Mouse (Mus musculus): ENCODE measurements around the gene Ctbs. TPM values are rescaled to one million over a fixed set of nuclear protein-coding genes. Genes with fewer than 3 reads are reported as not detected.

The Ctbs gene
- polyA plus RNA-seq, 1 experiment from 2014 or later = 11.8 TPM

GRCm38 (mm10) chr3:146433681-146434350 is 15.8 kb upstream of the Ctbs start:
- WGBS = 84% methylated on average over 14 of the region's 14 CpGs
- H3K4me1 ChIP-seq (replicated peaks) = no peaks in the 10 kb centered on the region
- H3K4me2 ChIP-seq = no peak overlapping the region
- H3K9me3 ChIP-seq (replicated peaks) = no peaks in the 10 kb centered on the region
- H3K4me3 ChIP-seq = no peak overlapping the region
- no peak overlapping the region for H3K27ac ChIP-seq (ENCODE audit: poor library complexity, severe bottlenecking)
- no peaks in the 10 kb centered on the region for H3K27me3 ChIP-seq (replicated peaks)
- peaks cover 69% of the 10 kb centered on the region for H3K36me3 ChIP-seq
- no peak overlapping the region for H3K9ac ChIP-seq
- ATAC-seq (ENCODE audit: insufficient number of reproducible peaks, low FRiP score) = no peak

GRCm38 (mm10) chr3:146434686-146435085 is 14.9 kb upstream of the Ctbs start:
- no peak overlapping the region for H3K4me2 ChIP-seq
- H3K27ac ChIP-seq (ENCODE audit: poor library complexity, severe bottlenecking) = no peak overlapping the region
- H3K9ac ChIP-seq = no peak overlapping the region
- H3K27me3 ChIP-seq (replicated peaks) = no peaks in the 10 kb centered on the region
- H3K9me3 ChIP-seq (replicated peaks) = no peaks in the 10 kb centered on the region
- H3K4me3 ChIP-seq = no peak overlapping the region
- ATAC-seq (ENCODE audit: insufficient number of reproducible peaks, low FRiP score) = no peak
- peaks cover 66% of the 10 kb centered on the region for H3K36me3 ChIP-seq
- H3K4me1 ChIP-seq (replicated peaks) = no peaks in the 10 kb centered on the region
- 89% methylated on average over 8 of the region's 8 CpGs for WGBS

- Histone ChIP-seq H3K27me3 (replicated peaks) (no peaks in the 10 kb centered on the region), H3K27ac (ENCODE audit: poor library complexity, severe bottlenecking) (no peak overlapping the region), H3K9ac (no peak overlapping the region), H3K4me1 (replicated peaks) (no peaks in the 10 kb centered on the region), H3K4me3 (no peak overlapping the region), H3K36me3 (peaks cover 67% of the 10 kb centered on the region), H3K9me3 (replicated peaks) (no peaks in the 10 kb centered on the region), H3K4me2 (no peak overlapping the region)
- 93% methylated on average over 11 of the region's 11 CpGs for WGBS
- ATAC-seq (ENCODE audit: insufficient number of reproducible peaks, low FRiP score) = no peak
Observed at GRCm38 (mm10) chr3:146435533-146435932, 14.1 kb upstream of the Ctbs start.

- Histone ChIP-seq H3K4me3 (no peak overlapping the region), H3K9me3 (replicated peaks) (no peaks in the 10 kb centered on the region), H3K4me2 (no peak overlapping the region), H3K27ac (ENCODE audit: poor library complexity, severe bottlenecking) (no peak overlapping the region), H3K4me1 (replicated peaks) (no peaks in the 10 kb centered on the region), H3K27me3 (replicated peaks) (no peaks in the 10 kb centered on the region), H3K9ac (no peak overlapping the region), H3K36me3 (peaks cover 62% of the 10 kb centered on the region)
- 90% methylated on average over 8 of the region's 8 CpGs for WGBS
- ATAC-seq (ENCODE audit: insufficient number of reproducible peaks, low FRiP score) = no peak
Observed at GRCm38 (mm10) chr3:146436114-146436513, 13.5 kb upstream of the Ctbs start.

GRCm38 (mm10) chr3:146440011-146440410 is 9.6 kb upstream of the Ctbs start:
- no peaks in the 10 kb centered on the region for H3K4me1 ChIP-seq (replicated peaks)
- H3K4me2 ChIP-seq = no peak overlapping the region
- WGBS = 95% methylated on average over 12 of the region's 12 CpGs
- no peak overlapping the region for H3K9ac ChIP-seq
- no peak overlapping the region for H3K27ac ChIP-seq (ENCODE audit: poor library complexity, severe bottlenecking)
- H3K4me3 ChIP-seq = no peak overlapping the region
- no peaks in the 10 kb centered on the region for H3K27me3 ChIP-seq (replicated peaks)
- ATAC-seq (ENCODE audit: insufficient number of reproducible peaks, low FRiP score) = no peak
- no peaks in the 10 kb centered on the region for H3K9me3 ChIP-seq (replicated peaks)
- peaks cover 37% of the 10 kb centered on the region for H3K36me3 ChIP-seq

- Histone ChIP-seq H3K27me3 (replicated peaks) (no peaks in the 10 kb centered on the region), H3K9me3 (replicated peaks) (no peaks in the 10 kb centered on the region), H3K4me2 (no peak overlapping the region), H3K27ac (ENCODE audit: poor library complexity, severe bottlenecking) (no peak overlapping the region), H3K36me3 (peaks cover 34% of the 10 kb centered on the region), H3K4me1 (replicated peaks) (no peaks in the 10 kb centered on the region), H3K9ac (no peak overlapping the region), H3K4me3 (no peak overlapping the region)
- ATAC-seq (ENCODE audit: insufficient number of reproducible peaks, low FRiP score) = no peak
- WGBS = 86% methylated on average over 7 of the region's 7 CpGs
Observed at GRCm38 (mm10) chr3:146440422-146440821, 9.2 kb upstream of the Ctbs start.

- no peak overlapping the region for H3K27ac ChIP-seq (ENCODE audit: poor library complexity, severe bottlenecking)
- no peak overlapping the region for H3K4me2 ChIP-seq
- H3K4me1 ChIP-seq (replicated peaks) = no peaks in the 10 kb centered on the region
- peaks cover 18% of the 10 kb centered on the region for H3K36me3 ChIP-seq
- no peaks in the 10 kb centered on the region for H3K9me3 ChIP-seq (replicated peaks)
- WGBS = 89% methylated on average over 7 of the region's 7 CpGs
- no peak overlapping the region for H3K9ac ChIP-seq
- H3K4me3 ChIP-seq = no peak overlapping the region
- H3K27me3 ChIP-seq (replicated peaks) = no peaks in the 10 kb centered on the region
- no peak for ATAC-seq (ENCODE audit: insufficient number of reproducible peaks, low FRiP score)
Observed at GRCm38 (mm10) chr3:146442484-146442883, 7.1 kb upstream of the Ctbs start.

- ATAC-seq (ENCODE audit: insufficient number of reproducible peaks, low FRiP score) = no peak
- H3K4me3 ChIP-seq = no peak overlapping the region
- H3K27me3 ChIP-seq (replicated peaks) = no peaks in the 10 kb centered on the region
- WGBS = 91% methylated on average over 8 of the region's 8 CpGs
- H3K4me1 ChIP-seq (replicated peaks) = 0 out of 2 replicates have a peak, but pooled peaks cover under 1% of the 10 kb centered on the region
- no peaks in the 10 kb centered on the region for H3K9me3 ChIP-seq (replicated peaks)
- H3K27ac ChIP-seq (ENCODE audit: poor library complexity, severe bottlenecking) = no peak overlapping the region
- H3K9ac ChIP-seq = no peak overlapping the region
- peaks cover 18% of the 10 kb centered on the region for H3K36me3 ChIP-seq
- H3K4me2 ChIP-seq = no peak overlapping the region
Observed at GRCm38 (mm10) chr3:146442936-146443335, 6.7 kb upstream of the Ctbs start.

- 94% methylated on average over 7 of the region's 7 CpGs for WGBS
- no peak for ATAC-seq (ENCODE audit: insufficient number of reproducible peaks, low FRiP score)
- Histone ChIP-seq H3K27me3 (replicated peaks) (no peaks in the 10 kb centered on the region), H3K9me3 (replicated peaks) (no peaks in the 10 kb centered on the region), H3K27ac (ENCODE audit: poor library complexity, severe bottlenecking) (no peak overlapping the region), H3K4me1 (replicated peaks) (peaks cover 4% of the 10 kb centered on the region; the same call in 1 of the 2 replicates), H3K36me3 (peaks cover 14% of the 10 kb centered on the region), H3K4me2 (no peak overlapping the region), H3K4me3 (no peak overlapping the region), H3K9ac (no peak overlapping the region)
Observed at GRCm38 (mm10) chr3:146443380-146443779, 6.2 kb upstream of the Ctbs start.

- ATAC-seq (ENCODE audit: insufficient number of reproducible peaks, low FRiP score) = no peak
- Histone ChIP-seq H3K4me1 (replicated peaks) (peaks cover 10% of the 10 kb centered on the region; the same call in 1 of the 2 replicates), H3K4me3 (no peak overlapping the region), H3K36me3 (peaks cover 8% of the 10 kb centered on the region), H3K4me2 (no peak overlapping the region), H3K9ac (no peak overlapping the region), H3K27me3 (replicated peaks) (no peaks in the 10 kb centered on the region), H3K9me3 (replicated peaks) (no peaks in the 10 kb centered on the region), H3K27ac (ENCODE audit: poor library complexity, severe bottlenecking) (no peak overlapping the region)
- 86% methylated on average over 7 of the region's 7 CpGs for WGBS
Observed at GRCm38 (mm10) chr3:146444880-146445279, 4.7 kb upstream of the Ctbs start.

- 92% methylated on average over 5 of the region's 5 CpGs for WGBS
- peaks cover 4% of the 10 kb centered on the region for H3K36me3 ChIP-seq
- no peaks in the 10 kb centered on the region for H3K27me3 ChIP-seq (replicated peaks)
- H3K4me2 ChIP-seq = no peak overlapping the region
- H3K27ac ChIP-seq (ENCODE audit: poor library complexity, severe bottlenecking) = no peak overlapping the region
- H3K9me3 ChIP-seq (replicated peaks) = no peaks in the 10 kb centered on the region
- peaks cover 10% of the 10 kb centered on the region; the same call in 1 of the 2 replicates for H3K4me1 ChIP-seq (replicated peaks)
- ATAC-seq (ENCODE audit: insufficient number of reproducible peaks, low FRiP score) = no peak
- no peak overlapping the region for H3K9ac ChIP-seq
- no peak overlapping the region for H3K4me3 ChIP-seq
Observed at GRCm38 (mm10) chr3:146447156-146447555, 2.4 kb upstream of the Ctbs start.

- 90% methylated on average over 3 of the region's 3 CpGs for WGBS
- no peak overlapping the region for H3K27ac ChIP-seq (ENCODE audit: poor library complexity, severe bottlenecking)
- ATAC-seq (ENCODE audit: insufficient number of reproducible peaks, low FRiP score) = no peak
- H3K27me3 ChIP-seq (replicated peaks) = no peaks in the 10 kb centered on the region
- H3K9me3 ChIP-seq (replicated peaks) = no peaks in the 10 kb centered on the region
- H3K4me2 ChIP-seq = no peak overlapping the region
- H3K36me3 ChIP-seq = peaks cover 4% of the 10 kb centered on the region
- no peak overlapping the region for H3K4me3 ChIP-seq
- H3K9ac ChIP-seq = no peak overlapping the region
- H3K4me1 ChIP-seq (replicated peaks) = peaks cover 10% of the 10 kb centered on the region; the same call in 1 of the 2 replicates
Observed at GRCm38 (mm10) chr3:146447598-146447997, 2.0 kb upstream of the Ctbs start.

All from heart, embryonic 12.5 days (tissue).